Mouse (Mus musculus): ENCODE results near the gene Per3. TPM values are rescaled to one million over a fixed set of nuclear protein-coding genes. Genes with fewer than 3 reads are reported as not detected.
"Not testable (repeated sequence)": the region's sequence is repeated elsewhere in the genome, so short reads cannot be mapped to it uniquely, and the experiment has no call there.

Gene Per3
- polyA plus RNA-seq, 1 experiment: 6.7 TPM

GRCm38 (mm10) chr4:151044944-151045570, 592 bp upstream of the Per3 start:
- no peak for TF ChIP-seq POLR2A (IDR thresholded peaks at IDR 0.05; ENCODE audit: borderline replicate concordance, control insufficient read depth, low read depth, low read length)
- TF ChIP-seq CTCF (IDR thresholded peaks at IDR 0.05; ENCODE audit: control insufficient read depth, insufficient read depth, low read length): no peak
- WGBS: 4% methylated on average over 21 of the region's 21 CpGs
- H3K27ac ChIP-seq (ENCODE audit: control insufficient read depth, insufficient read depth, low read depth, low read length, poor library complexity): peak overlapping the region; percentile 6; the same call in 1 of the 2 replicates
- peak overlapping the region; percentile 71 for H3K4me3 ChIP-seq (replicated peaks; ENCODE audit: control insufficient read depth, low read depth, low read length)
- no peaks in the 10 kb centered on the region; the same call in 1 of the 2 replicates for H3K4me1 ChIP-seq (ENCODE audit: control insufficient read depth, insufficient read depth, low read length)

GRCm38 (mm10) chr4:151043281-151043680, 1.2 kb downstream of the Per3 start:
- Histone ChIP-seq H3K4me1 (ENCODE audit: control insufficient read depth, insufficient read depth, low read length) (no peaks in the 10 kb centered on the region; the same call in 1 of the 2 replicates), H3K27ac (ENCODE audit: control insufficient read depth, insufficient read depth, low read depth, low read length, poor library complexity) (no peak overlapping the region), H3K4me3 (replicated peaks; ENCODE audit: control insufficient read depth, low read depth, low read length) (no peak overlapping the region)
- 45% methylated on average over 5 of the region's 5 CpGs for WGBS
- TF ChIP-seq POLR2A (IDR thresholded peaks at IDR 0.05; ENCODE audit: borderline replicate concordance, control insufficient read depth, low read depth, low read length): no peak
- no peak for TF ChIP-seq CTCF (IDR thresholded peaks at IDR 0.05; ENCODE audit: control insufficient read depth, insufficient read depth, low read length)

GRCm38 (mm10) chr4:151041506-151041905, 3.0 kb downstream of the Per3 start:
- H3K4me1 ChIP-seq (ENCODE audit: control insufficient read depth, insufficient read depth, low read length): no peaks in the 10 kb centered on the region; the same call in 1 of the 2 replicates
- no peak overlapping the region for H3K27ac ChIP-seq (ENCODE audit: control insufficient read depth, insufficient read depth, low read depth, low read length, poor library complexity)
- H3K4me3 ChIP-seq (replicated peaks; ENCODE audit: control insufficient read depth, low read depth, low read length): no peak overlapping the region
- 81% methylated on average over 5 of the region's 5 CpGs for WGBS
- TF ChIP-seq POLR2A (IDR thresholded peaks at IDR 0.05; ENCODE audit: borderline replicate concordance, control insufficient read depth, low read depth, low read length): no peak
- TF ChIP-seq CTCF (IDR thresholded peaks at IDR 0.05; ENCODE audit: control insufficient read depth, insufficient read depth, low read length): no peak

GRCm38 (mm10) chr4:151037800-151038199, 6.7 kb downstream of the Per3 start:
- H3K4me1 ChIP-seq (ENCODE audit: control insufficient read depth, insufficient read depth, low read length): no peaks in the 10 kb centered on the region
- TF ChIP-seq CTCF (IDR thresholded peaks at IDR 0.05; ENCODE audit: control insufficient read depth, insufficient read depth, low read length): no peak
- no peak for TF ChIP-seq POLR2A (IDR thresholded peaks at IDR 0.05; ENCODE audit: borderline replicate concordance, control insufficient read depth, low read depth, low read length)
- WGBS: 90% methylated on average over 11 of the region's 11 CpGs
- H3K4me3 ChIP-seq (replicated peaks; ENCODE audit: control insufficient read depth, low read depth, low read length): no peak overlapping the region
- no peak overlapping the region for H3K27ac ChIP-seq (ENCODE audit: control insufficient read depth, insufficient read depth, low read depth, low read length, poor library complexity)

- 86% methylated on average over 7 of the region's 7 CpGs for WGBS
- no peak overlapping the region for H3K27ac ChIP-seq (ENCODE audit: control insufficient read depth, insufficient read depth, low read depth, low read length, poor library complexity)
- no peak for TF ChIP-seq CTCF (IDR thresholded peaks at IDR 0.05; ENCODE audit: control insufficient read depth, insufficient read depth, low read length)
- TF ChIP-seq POLR2A (IDR thresholded peaks at IDR 0.05; ENCODE audit: borderline replicate concordance, control insufficient read depth, low read depth, low read length): no peak
- H3K4me1 ChIP-seq (ENCODE audit: control insufficient read depth, insufficient read depth, low read length): no peaks in the 10 kb centered on the region
- H3K4me3 ChIP-seq (replicated peaks; ENCODE audit: control insufficient read depth, low read depth, low read length): no peak overlapping the region
Observed at GRCm38 (mm10) chr4:151036521-151036920, 7.9 kb downstream of the Per3 start.

GRCm38 (mm10) chr4:151027001-151027400, 17.5 kb downstream of the Per3 start:
- TF ChIP-seq POLR2A (IDR thresholded peaks at IDR 0.05; ENCODE audit: borderline replicate concordance, control insufficient read depth, low read depth, low read length) (no peak), CTCF (IDR thresholded peaks at IDR 0.05; ENCODE audit: control insufficient read depth, insufficient read depth, low read length) (peak; percentile 54)
- Histone ChIP-seq H3K27ac (ENCODE audit: control insufficient read depth, insufficient read depth, low read depth, low read length, poor library complexity) (no peak overlapping the region), H3K4me1 (ENCODE audit: control insufficient read depth, insufficient read depth, low read length) (no peaks in the 10 kb centered on the region), H3K4me3 (replicated peaks; ENCODE audit: control insufficient read depth, low read depth, low read length) (no peak overlapping the region)
- WGBS: 56% methylated on average over 6 of the region's 6 CpGs

GRCm38 (mm10) chr4:151024152-151024551, 20.3 kb downstream of the Per3 start:
- no peaks in the 10 kb centered on the region for H3K4me1 ChIP-seq (ENCODE audit: control insufficient read depth, insufficient read depth, low read length)
- H3K27ac ChIP-seq (ENCODE audit: control insufficient read depth, insufficient read depth, low read depth, low read length, poor library complexity): no peak overlapping the region
- no peak overlapping the region for H3K4me3 ChIP-seq (replicated peaks; ENCODE audit: control insufficient read depth, low read depth, low read length)
- no peak for TF ChIP-seq CTCF (IDR thresholded peaks at IDR 0.05; ENCODE audit: control insufficient read depth, insufficient read depth, low read length)
- TF ChIP-seq POLR2A (IDR thresholded peaks at IDR 0.05; ENCODE audit: borderline replicate concordance, control insufficient read depth, low read depth, low read length): no peak
- WGBS: 60% methylated on average over 9 of the region's 9 CpGs

- not testable (repeated sequence) for H3K4me1 ChIP-seq (ENCODE audit: control insufficient read depth, insufficient read depth, low read length); H3K27ac ChIP-seq (ENCODE audit: control insufficient read depth, insufficient read depth, low read depth, low read length, poor library complexity); H3K4me3 ChIP-seq (replicated peaks; ENCODE audit: control insufficient read depth, low read depth, low read length)
- WGBS: 83% methylated on average over 1 of the region's 1 CpGs
Observed at GRCm38 (mm10) chr4:151017356-151017755, 27.1 kb downstream of the Per3 start.

- Histone ChIP-seq H3K4me1 (ENCODE audit: control insufficient read depth, insufficient read depth, low read length) (no peaks in the 10 kb centered on the region), H3K27ac (ENCODE audit: control insufficient read depth, insufficient read depth, low read depth, low read length, poor library complexity) (no peak overlapping the region), H3K4me3 (replicated peaks; ENCODE audit: control insufficient read depth, low read depth, low read length) (no peak overlapping the region)
- TF ChIP-seq CTCF (IDR thresholded peaks at IDR 0.05; ENCODE audit: control insufficient read depth, insufficient read depth, low read length): no peak
- TF ChIP-seq POLR2A (IDR thresholded peaks at IDR 0.05; ENCODE audit: borderline replicate concordance, control insufficient read depth, low read depth, low read length): no peak
- WGBS: 95% methylated on average over 10 of the region's 10 CpGs
Observed at GRCm38 (mm10) chr4:151015946-151016345, 28.5 kb downstream of the Per3 start.
